Mouse (Mus musculus) CD4-positive, CD25-positive, alpha-beta regulatory T cell, adult 2 months (primary cell): ENCODE measurements around the gene Timeless.

Experiments used
- DNase-seq: peaks from one replicate; pipeline ENCODE4 v3.0.0-alpha.2; 2012; ENCODE audit warnings: low read depth, low spot score

Timeless gene

DNA sequence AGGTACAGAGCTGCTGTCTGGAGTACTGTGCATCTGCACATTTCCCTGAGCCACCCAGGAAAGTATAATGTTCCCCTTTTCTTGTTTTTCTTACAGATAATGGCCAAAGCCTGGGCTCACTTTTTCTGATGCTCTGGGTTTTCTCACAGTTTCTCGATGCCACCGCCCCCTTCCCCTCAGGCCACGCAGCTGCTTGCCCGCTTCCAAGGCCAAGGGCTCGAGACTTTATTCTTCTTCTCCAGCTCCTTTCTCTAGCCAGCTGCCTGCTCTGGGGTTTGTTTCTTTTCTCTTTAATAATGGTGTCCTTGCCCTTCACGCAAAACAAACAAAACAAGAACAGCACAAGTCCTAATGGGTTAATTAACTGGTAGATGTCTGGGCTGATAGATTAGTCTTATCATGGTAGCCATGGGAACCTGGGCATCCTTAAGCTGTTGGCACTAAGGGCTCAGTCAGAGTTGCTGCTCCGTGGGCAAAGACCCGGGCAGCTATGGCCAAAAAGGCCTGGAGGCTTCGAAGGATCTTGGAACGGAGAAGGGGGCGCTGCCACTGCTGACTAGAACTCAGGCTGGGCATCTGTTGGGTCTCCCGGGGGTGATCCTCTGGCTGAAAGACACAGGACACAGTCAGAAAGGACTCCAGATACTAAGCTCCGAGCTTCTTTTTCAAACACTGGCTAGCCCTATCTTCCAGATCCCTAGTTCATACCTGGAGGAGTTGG, 64.7 kb downstream of the Timeless start:
- no peak for DNase-seq

DNA sequence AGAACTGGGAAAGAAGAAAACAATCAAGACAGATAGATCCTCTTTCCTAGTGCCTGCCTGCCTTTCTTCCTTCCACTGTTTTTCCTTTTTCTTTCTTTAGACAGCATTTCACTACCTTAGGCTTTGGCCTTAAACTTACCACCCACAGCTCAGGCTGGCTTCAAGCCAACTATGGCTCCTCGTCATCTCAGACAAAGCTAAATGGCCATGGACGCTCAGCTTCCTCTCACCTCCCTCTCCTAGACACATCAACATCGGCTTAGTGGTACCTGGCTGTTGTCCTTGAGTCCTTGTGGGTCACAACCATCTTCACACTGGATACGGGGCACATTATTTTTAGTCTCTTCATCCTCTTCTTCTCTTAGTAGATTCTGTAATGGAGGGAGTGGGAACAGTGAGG, 65.4 kb downstream of the Timeless start:
- no peak for DNase-seq

DNA sequence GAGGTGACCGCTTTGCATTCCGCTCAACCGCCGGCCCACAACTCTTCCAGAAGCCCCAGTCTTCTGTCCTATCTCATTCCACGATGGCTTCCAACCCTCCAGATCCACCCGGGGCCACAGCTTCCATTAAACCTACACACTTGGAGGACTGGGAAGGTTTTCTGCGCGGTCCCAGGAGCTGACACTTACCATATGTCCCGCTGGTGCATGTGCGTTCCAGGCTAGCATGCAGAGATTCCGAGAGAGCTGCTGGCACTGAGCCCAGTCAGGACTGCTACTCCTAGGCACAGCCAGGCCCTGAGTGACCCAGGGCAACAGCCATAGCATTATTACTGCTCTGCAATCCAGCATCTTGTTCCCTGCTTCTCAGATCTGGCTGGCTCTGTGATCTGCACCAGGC, 65.8 kb downstream of the Timeless start:
- no peak for DNase-seq

DNA sequence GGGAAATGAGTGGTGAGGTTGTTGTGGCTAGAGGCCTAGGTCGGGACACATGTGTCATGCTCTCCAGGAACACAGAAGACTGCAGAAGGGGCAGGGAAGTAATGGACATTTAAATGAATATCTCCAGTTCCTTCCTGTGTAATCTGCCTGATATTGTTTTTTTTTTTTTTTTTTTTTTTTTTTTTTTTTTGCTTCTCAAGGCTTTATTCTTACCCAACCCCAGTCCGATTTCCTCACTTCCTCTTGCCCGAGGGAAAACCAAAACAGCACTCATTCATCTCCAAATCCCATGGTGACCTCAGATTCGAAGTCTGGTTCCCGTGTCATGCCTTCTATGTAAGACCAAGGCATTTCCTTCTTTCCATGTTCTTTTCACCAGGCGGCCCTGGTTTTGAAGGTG, 66.4 kb downstream of the Timeless start:
- DNase-seq, result no peak

DNA sequence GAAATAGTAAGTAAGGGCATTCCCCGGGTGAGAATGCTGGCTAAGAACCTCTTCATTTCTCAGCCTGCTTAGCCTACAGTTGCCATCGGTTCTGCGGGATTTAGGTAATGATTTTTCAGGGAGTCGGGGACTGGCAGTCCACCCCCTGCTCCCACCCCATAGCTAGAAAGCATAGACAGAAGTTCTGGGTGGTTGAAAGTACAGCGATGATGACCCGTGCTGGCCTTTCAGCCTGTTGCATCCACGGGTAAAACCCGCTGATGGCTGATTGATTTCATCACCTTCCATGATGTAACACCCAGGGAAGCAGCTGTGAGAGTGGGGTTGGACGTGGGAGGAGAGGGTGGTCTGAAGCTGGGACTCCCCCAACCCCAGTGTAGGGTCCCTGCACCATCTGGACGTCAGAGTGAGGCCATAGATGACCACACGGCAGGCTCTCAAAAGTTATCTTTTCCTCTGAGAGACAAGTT, 66.9 kb downstream of the Timeless start, which contains the start of gene Il23a:
Il23a (minus strand) TSS at position 51 of the 470 bp plus-strand sequence.
- DNase-seq, result no peak

DNA sequence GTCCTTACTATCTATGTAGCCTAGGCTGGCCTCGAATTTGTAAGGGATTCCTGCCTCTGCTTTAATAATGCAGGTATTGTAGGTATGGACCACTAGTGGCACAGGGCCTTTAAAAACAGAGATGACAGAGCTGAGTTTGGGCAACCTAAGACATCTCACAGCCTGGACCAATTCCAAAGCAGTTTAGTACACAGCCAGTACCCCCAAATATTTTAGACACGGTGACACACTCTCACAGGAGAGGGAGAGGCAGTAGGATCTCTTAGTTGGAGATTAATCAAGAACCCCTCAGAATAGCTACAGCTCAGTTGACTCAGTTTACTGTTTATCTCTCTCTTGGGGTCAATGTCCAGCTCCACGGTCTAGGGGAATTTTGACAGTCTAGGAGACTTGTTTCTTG, 70.5 kb downstream of the Timeless start:
- DNase-seq, result no peak
